Mouse (Mus musculus): ENCODE measurements at regions not wholly inside any gene's neighbourhood (a gene's known extent, or its start where the extent isn't known, plus 50 kb on each side); places are given as distances from the start of the nearest gene placed in this dataset.

DNA sequence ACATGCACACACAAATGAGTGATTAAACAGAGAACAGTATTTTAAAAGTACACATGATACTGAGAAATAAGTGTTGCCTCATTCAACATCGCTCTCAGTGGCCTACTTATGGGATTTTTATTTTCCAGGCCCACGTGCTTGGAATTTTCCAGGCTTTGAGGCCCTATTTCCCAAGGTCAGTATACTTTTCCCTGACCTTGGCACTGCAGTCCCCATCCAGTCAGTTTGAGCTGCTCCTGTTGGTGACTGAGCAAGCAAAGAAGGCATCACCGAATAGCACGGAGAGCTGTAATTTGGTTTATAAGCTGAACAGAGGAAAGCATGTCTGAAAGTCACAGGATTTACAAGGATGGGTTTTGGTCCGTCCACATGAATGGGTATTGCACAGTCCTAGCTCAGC is 61.4 kb upstream of the Arhgap5 start:
- WGBS: 95% methylated on average over 5 of the region's 5 CpGs
- Histone ChIP-seq H3K4me3 (no peak overlapping the region), H3K4me1 (peaks cover 9% of the 10 kb centered on the region; the same call in 1 of the 2 replicates), H3K9me3 (replicated peaks) (no peaks in the 10 kb centered on the region), H3K27ac (replicated peaks) (no peak overlapping the region), H3K27me3 (ENCODE audit: low read depth, poor library complexity, severe bottlenecking) (no peaks in the 10 kb centered on the region), H3K36me3 (no peaks in the 10 kb centered on the region)
- DNase-seq (ENCODE audit: low spot score): no peak

DNA sequence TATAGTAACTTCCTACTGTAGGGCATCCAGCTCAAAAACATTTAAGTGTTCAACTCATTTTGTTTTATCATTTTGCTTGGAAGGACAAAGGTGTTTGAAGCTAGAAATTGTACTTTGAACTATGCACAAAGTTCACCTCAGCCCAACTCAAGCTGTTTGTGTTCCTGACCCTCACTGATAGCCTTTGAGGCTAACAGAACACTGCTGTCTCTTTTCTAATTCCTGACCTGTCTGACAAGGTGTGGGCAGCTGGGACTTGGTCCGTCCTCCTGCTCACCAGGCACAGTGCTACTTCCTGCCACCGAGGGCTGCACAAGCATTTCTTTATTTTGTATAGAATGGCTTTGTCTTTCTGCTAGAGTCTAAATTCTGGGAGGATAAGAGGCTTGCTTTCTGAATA is 58.0 kb upstream of the Arhgap5 start:
- 68% methylated on average over 2 of the region's 2 CpGs for WGBS
- H3K27ac ChIP-seq (replicated peaks): no peak overlapping the region
- no peak overlapping the region for H3K4me3 ChIP-seq
- H3K27me3 ChIP-seq (ENCODE audit: low read depth, poor library complexity, severe bottlenecking): no peaks in the 10 kb centered on the region
- DNase-seq (ENCODE audit: low spot score): no peak
- H3K4me1 ChIP-seq: peaks cover 9% of the 10 kb centered on the region; the same call in 1 of the 2 replicates
- H3K36me3 ChIP-seq: no peaks in the 10 kb centered on the region
- no peaks in the 10 kb centered on the region for H3K9me3 ChIP-seq (replicated peaks)

DNA sequence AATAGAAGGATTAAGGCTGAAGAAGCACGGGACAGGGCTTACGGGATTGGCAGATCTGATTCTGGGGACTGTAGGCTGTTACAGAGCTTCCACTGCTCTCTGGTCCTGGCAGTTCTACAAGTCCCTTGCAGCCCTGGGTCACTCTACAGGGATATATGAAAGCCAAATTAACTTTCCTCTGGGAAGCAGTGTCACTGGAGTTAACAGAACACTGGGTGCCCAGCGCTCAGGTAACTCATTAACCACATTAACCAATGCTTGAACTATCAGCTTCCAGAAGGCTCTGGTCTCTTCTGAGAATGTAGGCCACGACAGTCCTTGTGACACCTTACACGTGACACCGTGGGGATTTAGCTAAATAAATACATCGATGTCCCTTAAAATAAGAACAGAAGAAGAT is 57.3 kb upstream of the Arhgap5 start:
- Histone ChIP-seq H3K36me3 (no peaks in the 10 kb centered on the region), H3K9me3 (replicated peaks) (no peaks in the 10 kb centered on the region), H3K4me1 (peaks cover 9% of the 10 kb centered on the region; the same call in 1 of the 2 replicates), H3K27ac (replicated peaks) (no peak overlapping the region), H3K4me3 (no peak overlapping the region), H3K27me3 (ENCODE audit: low read depth, poor library complexity, severe bottlenecking) (no peaks in the 10 kb centered on the region)
- no peak for DNase-seq (ENCODE audit: low spot score)
- WGBS: 80% methylated on average over 7 of the region's 7 CpGs

DNA sequence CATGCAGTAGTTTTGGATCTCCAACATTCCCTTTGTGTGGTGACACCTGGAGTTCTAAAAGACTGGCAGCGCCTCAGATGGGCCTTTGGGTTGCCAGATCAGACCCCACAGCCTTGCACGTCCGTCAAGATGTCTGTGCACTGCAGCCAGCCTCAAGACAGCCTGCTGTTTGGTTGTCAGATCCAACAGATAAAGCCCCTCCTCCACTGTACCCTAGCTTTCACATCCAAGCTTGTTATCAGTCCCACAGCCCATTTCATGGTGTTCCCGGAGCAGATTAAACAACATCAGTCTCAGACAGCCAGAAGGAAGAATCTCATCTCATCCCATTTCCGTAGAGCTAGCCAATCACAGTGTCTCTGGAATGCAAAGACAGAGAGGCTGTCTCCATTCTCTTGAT is 56.3 kb upstream of the Arhgap5 start:
- WGBS: 73% methylated on average over 5 of the region's 5 CpGs
- Histone ChIP-seq H3K4me3 (no peak overlapping the region), H3K9me3 (replicated peaks) (no peaks in the 10 kb centered on the region), H3K27ac (replicated peaks) (no peak overlapping the region), H3K27me3 (ENCODE audit: low read depth, poor library complexity, severe bottlenecking) (no peaks in the 10 kb centered on the region), H3K4me1 (peaks cover 9% of the 10 kb centered on the region; the same call in 1 of the 2 replicates), H3K36me3 (no peaks in the 10 kb centered on the region)
- no peak for DNase-seq (ENCODE audit: low spot score)

DNA sequence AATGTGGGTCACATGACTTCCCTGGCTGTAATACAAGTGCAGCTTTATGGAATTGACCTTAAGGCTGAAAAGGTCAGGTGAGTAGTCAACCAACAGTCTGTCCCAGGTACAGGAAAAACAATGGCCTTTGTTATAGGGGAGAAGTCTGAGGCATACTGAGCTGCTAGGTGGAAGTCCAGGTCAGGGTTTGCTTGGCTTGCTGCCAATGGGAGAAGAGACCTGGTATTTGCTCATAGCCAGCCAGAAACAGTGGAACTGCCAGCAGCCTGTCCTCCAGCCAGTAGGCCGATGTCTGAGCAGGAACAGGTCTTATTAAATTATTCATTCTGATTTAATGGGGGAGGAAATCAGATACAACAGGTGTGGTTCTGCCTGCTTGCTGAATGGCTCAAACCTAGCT is 55.6 kb upstream of the Arhgap5 start:
- 90% methylated on average over 1 of the region's 1 CpGs for WGBS
- DNase-seq (ENCODE audit: low spot score): no peak
- Histone ChIP-seq H3K4me1 (peaks cover 9% of the 10 kb centered on the region; the same call in 1 of the 2 replicates), H3K9me3 (replicated peaks) (no peaks in the 10 kb centered on the region), H3K4me3 (no peak overlapping the region), H3K27me3 (ENCODE audit: low read depth, poor library complexity, severe bottlenecking) (no peaks in the 10 kb centered on the region), H3K27ac (replicated peaks) (no peak overlapping the region), H3K36me3 (no peaks in the 10 kb centered on the region)

DNA sequence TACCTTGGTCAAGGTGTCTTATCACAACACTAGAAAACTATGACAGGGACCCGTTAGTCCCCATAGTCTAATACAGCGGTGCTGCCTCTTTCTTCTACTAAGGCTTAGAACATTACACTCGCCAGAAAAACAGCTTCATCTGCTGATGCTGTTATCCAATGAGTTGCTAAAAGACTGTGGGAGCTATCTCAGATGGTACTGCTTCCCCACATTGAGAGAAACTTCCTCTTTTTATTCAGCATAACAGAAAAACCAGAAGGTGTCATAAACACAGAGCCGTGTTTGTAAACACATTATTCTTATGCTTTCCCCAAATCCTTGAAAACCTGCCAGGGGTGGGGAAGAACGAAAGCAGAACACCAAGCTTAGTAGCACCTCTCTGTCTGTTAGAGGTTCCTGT is 49.9 kb upstream of the Arhgap5 start:
- Histone ChIP-seq H3K36me3 (no peaks in the 10 kb centered on the region), H3K27me3 (ENCODE audit: low read depth, poor library complexity, severe bottlenecking) (no peaks in the 10 kb centered on the region), H3K4me1 (no peaks in the 10 kb centered on the region), H3K4me3 (no peak overlapping the region), H3K27ac (replicated peaks) (no peak overlapping the region), H3K9me3 (replicated peaks) (peaks cover 14% of the 10 kb centered on the region; the same call in 1 of the 2 replicates)
- 90% methylated on average over 5 of the region's 5 CpGs for WGBS
- DNase-seq (ENCODE audit: low spot score): no peak

Data from midbrain, embryonic 10.5 days (tissue).